Mouse (Mus musculus) MEL (cell line): ENCODE measurements around the gene Isca1.

Experiments used
- CTCF ChIP-seq, 3 experiments: IDR thresholded peaks in 2 of 3; conservative IDR thresholded peaks in 1 of 3; 2 replicates each; pipeline ENCODE4 v1.5.1; 2011 to 2012; ENCODE audit warnings: low read length in 3 of 3, low read depth in 2 of 3, mild to moderate bottlenecking in 2 of 3, improper control_type of control experiment in 1 of 3, inconsistent platforms in 1 of 3, mixed read lengths in 1 of 3, moderate library complexity in 1 of 3; ENCODE audit not compliant: control insufficient read depth in 1 of 3, insufficient read depth in 1 of 3, poor library complexity in 1 of 3, severe bottlenecking in 1 of 3
- GATA1 ChIP-seq: IDR thresholded peaks from 2 replicates; pipeline ENCODE4 v1.6.1; 2011; ENCODE audit warnings: low read depth, low read length, improper control_type of control experiment
- MEF2A ChIP-seq: IDR thresholded peaks from 2 replicates; pipeline ENCODE4 v1.6.1; 2014; ENCODE audit warnings: low read depth, mild to moderate bottlenecking, inconsistent platforms, low read length, improper control_type of control experiment; ENCODE audit not compliant: poor library complexity, insufficient replicate concordance, severe bottlenecking; ENCODE audit errors: extremely low read depth
- MYC ChIP-seq: IDR thresholded peaks from 2 replicates; pipeline ENCODE4 v1.6.1; 2011; ENCODE audit warnings: low read depth, mild to moderate bottlenecking, low read length, improper control_type of control experiment, moderate library complexity
- POLR2AphosphoS2 ChIP-seq: IDR thresholded peaks from 2 replicates; pipeline ENCODE4 v1.6.1; 2011; ENCODE audit warnings: low read length, improper control_type of control experiment
- USF2 ChIP-seq, 2 experiments: IDR thresholded peaks; 2 replicates each; pipeline ENCODE4 v1.6.1; 2011 to 2012; ENCODE audit warnings: improper control_type of control experiment in 2 of 2, low read length in 2 of 2, borderline replicate concordance in 1 of 2, inconsistent platforms in 1 of 2, low read depth in 1 of 2, mild to moderate bottlenecking in 1 of 2; ENCODE audit not compliant: insufficient read depth in 1 of 2
- ZMIZ1 ChIP-seq: IDR thresholded peaks from 2 replicates; pipeline ENCODE4 v1.6.1; 2012; ENCODE audit warnings: low read depth, mild to moderate bottlenecking, inconsistent platforms, low read length, improper control_type of control experiment, moderate library complexity
- ZNF384 ChIP-seq: IDR thresholded peaks from 2 replicates; pipeline ENCODE4 v1.6.1; 2012; ENCODE audit warnings: low read depth, mild to moderate bottlenecking, inconsistent platforms, low read length, improper control_type of control experiment

- TF ChIP-seq USF2 (IDR thresholded peaks at IDR 0.05; ENCODE audit: borderline replicate concordance in 1 of 2, insufficient read depth in 1 of 2, low read depth in 1 of 2, low read length in 2 of 2) (no peak), ZMIZ1 (no peak), POLR2AphosphoS2 (no peak), ZNF384 (no peak), MYC (no peak), GATA1 (no peak), CTCF (IDR thresholded peaks at IDR 0.05 in 2 of 3, conservative IDR thresholded peaks at IDR 0.05 in 1 of 3; ENCODE audit: control insufficient read depth in 1 of 3, insufficient read depth in 1 of 3, low read depth in 2 of 3, low read length in 3 of 3, poor library complexity in 1 of 3, severe bottlenecking in 1 of 3) (no peak), MEF2A (no peak)
These were observed 19.3 kb downstream of the Isca1 start for GRCm38 (mm10) chr13:59750310-59750709.
